ENCODE assay signal across 17 mouse cellular contexts in the genomic region with DNA sequence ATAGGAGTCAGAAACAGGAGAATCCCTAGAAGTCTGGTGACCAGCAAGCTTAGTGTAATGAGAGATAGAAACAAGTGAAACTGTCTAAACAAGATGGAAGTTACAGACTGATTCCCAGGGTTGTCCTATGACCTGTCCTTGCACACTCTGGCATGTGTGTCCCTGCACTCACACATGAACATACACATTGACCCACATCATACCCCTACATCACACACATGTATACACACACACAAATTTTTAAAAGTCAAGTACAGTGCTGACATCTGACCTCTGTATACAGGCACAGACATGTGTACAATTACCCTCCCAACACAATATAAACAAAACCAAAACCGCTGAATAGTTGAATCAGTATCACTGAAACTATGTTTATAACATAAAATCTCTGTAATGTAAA.
"Had no signal": no experiment of that assay in that cellular context is flagged by ENCODE, and none has a peak within 500 bp of the region (broad histone marks: within the 10 kb centered on the region; RNA-seq: fewer than 3 reads in every experiment).

No protein-coding gene starts in this region.

- ATAC-seq: liver, embryonic 12.5 days; midbrain, embryonic 13.5 days; midbrain, embryonic 16.5 days had no signal

- DNase-seq: lung, adult 18-20 months; lung, postnatal 4 days; retina, postnatal 1 day; right cerebral cortex, adult 18-20 months; right cerebral cortex, postnatal 14 days; thymus, adult 2 months; thymus, postnatal 14 days; thymus, postnatal 36 days had no signal

- H3K4me1 ChIP-seq: midbrain, embryonic 10.5 days had no signal

- H3K27me3 ChIP-seq: limb, embryonic 15.5 days; liver, embryonic 12.5 days; midbrain, embryonic 13.5 days; neural tube, embryonic 13.5 days; neural tube, embryonic 15.5 days had no signal

- H3K9me3 ChIP-seq: limb, embryonic 15.5 days; liver, embryonic 12.5 days; midbrain, embryonic 13.5 days; neural tube, embryonic 13.5 days; neural tube, embryonic 15.5 days had no signal

- H3K4me3 ChIP-seq: limb, embryonic 15.5 days; liver, embryonic 12.5 days; midbrain, embryonic 10.5 days; midbrain, embryonic 13.5 days; myocyte; neural tube, embryonic 13.5 days; neural tube, embryonic 15.5 days had no signal

- H3K9ac ChIP-seq: limb, embryonic 15.5 days; liver, embryonic 12.5 days; midbrain, embryonic 13.5 days; neural tube, embryonic 13.5 days; neural tube, embryonic 15.5 days had no signal

- H3K4me2 ChIP-seq: limb, embryonic 15.5 days; liver, embryonic 12.5 days; midbrain, embryonic 13.5 days; neural tube, embryonic 13.5 days; neural tube, embryonic 15.5 days had no signal

- H3K27ac ChIP-seq: limb, embryonic 15.5 days; liver, embryonic 12.5 days; liver, embryonic 14.5 days; midbrain, embryonic 10.5 days; midbrain, embryonic 13.5 days; neural tube, embryonic 13.5 days; neural tube, embryonic 15.5 days had no signal

- H3K36me3 ChIP-seq: neural tube, embryonic 15.5 days had no signal
